Mouse (Mus musculus) layer of hippocampus, postnatal 14 days (tissue): Measurements from ENCODE around the gene Sfswap. TPM values are rescaled to one million over a fixed set of nuclear protein-coding genes. Genes with fewer than 3 reads are reported as not detected.
"Not testable (repeated sequence)": the region's sequence is repeated elsewhere in the genome, so short reads cannot be mapped to it uniquely, and the experiment has no call there.

Experiments used
- DNase-seq, 2 experiments: peaks; one replicate each; pipeline ENCODE4 v3.0.0; 2021 to 2022; ENCODE audit warnings: low spot score in 2 of 2, mixed read lengths in 1 of 2
- long read RNA-seq, 2 experiments: library from polyadenylated mRNA; stranded (forward); transcript quantifications; one replicate each; pipeline ENCODE4 v2.0.0; 2021
- total RNA-seq, 2 experiments: library from RNA; stranded (reverse); gene quantifications; 2 replicates each; pipeline ENCODE4 v1.2.3; 2021

Gene Sfswap
- 100 to 1,000 TPM; 118 to 125 TPM for total RNA-seq
- long read RNA-seq, experiment 1, transcript Sfswap-201 (18 exons, 3,313 nt), result major isoform, 9 of 34 reads
- long read RNA-seq, experiment 1, partial matches to known transcripts, result 16 of 34 reads
- long read RNA-seq, experiment 1, other reads (novel, unspliced or antisense), result 5 of 34 reads
- long read RNA-seq, experiment 2, transcript Sfswap-201 (18 exons, 3,313 nt), result major isoform, 6 of 37 reads
- long read RNA-seq, experiment 2, partial matches to known transcripts, result 14 of 37 reads
- long read RNA-seq, experiment 2, other reads (novel, unspliced or antisense), result 8 of 37 reads

- DNase-seq, result peak; percentile 90 to 92
These were observed at the start of gene Sfswap for GRCm38 (mm10) chr5:129500722-129501634. Sfswap (plus strand) TSS chr5:129501221.

- no peak for DNase-seq
These were observed 48.5 kb upstream of the Sfswap start for GRCm38 (mm10) chr5:129452561-129452960.

DNA sequence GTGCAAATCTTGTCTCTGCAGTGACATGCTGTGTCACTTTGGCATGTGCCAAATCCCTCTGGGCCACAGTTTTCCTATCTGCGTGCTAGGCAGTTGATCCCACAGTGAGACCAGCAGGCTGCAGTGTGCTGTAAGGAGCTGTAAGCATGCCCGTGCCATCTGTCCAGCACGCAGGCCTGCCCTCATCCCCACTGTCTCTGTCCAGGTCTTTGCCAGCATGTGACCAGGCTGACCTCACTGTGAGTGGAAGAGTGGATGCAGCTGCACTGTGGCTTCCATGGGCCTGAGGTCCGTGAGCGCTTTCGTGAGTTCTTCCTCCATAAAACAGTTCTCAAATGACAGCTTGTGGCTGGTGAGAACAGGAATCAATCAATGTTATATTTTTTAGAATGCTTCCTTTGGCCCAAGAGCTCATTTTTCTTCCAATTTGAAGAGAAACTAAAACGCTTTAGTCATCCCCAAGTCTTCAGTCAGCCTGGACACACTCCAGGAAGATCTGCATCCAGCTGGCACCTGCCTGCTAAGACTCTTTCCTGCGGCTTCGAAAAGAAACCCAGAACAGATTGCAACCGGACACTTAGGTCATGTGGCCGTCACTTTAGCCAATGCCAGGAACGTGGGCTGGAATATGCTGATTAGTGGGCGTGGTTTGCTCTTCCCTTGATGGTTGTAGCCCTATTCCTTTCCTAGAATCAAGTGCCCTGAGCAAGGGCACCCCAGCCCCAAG is 46.1 kb upstream of the Sfswap start:
- DNase-seq, result peak; percentile 47 to 74

DNA sequence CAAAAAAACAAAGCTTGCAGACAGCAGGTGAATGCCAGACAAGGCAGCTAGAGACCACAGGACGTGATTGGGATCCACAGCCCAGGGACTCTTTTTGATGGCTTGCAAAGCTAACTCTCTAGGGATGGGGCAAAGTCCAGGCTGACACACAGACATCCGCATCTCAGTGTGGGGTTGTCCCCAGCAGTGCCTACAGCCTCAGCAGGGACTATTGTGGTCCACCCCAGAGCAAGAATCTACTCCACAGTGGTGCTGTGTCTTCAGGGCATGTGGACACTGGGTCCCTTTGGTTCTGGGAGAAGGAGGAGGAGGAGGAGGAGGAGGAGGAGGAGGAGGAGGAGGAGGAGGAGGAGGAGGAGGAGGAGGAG is 45.5 kb upstream of the Sfswap start:
- DNase-seq, result no peak

DNA sequence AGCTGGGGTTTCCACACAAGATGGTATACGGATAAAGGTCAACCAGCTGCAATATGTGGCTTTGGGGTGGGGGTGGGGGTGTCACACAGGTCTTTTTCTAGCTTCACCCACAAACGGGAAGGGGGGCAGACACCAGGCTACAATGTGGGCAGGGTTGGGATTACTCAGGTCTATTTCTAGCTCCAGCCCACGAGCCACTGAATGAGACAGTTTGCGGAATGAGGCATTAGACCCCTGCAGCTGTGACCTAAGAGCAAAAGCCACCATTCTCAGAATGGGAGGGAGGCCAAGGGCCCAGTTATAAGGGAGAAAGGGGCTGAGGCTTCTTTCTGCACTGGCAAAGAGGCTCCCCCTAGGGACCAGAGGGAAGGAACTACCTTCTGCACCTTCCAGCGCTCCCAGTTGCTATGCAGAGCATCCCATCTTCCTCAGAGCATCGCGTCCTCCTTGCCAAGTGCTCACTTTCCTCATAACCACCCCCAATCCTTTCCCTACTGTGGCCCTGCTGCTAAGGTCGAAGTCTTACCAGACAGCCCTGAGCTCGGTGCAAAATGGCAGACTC is 44.4 kb upstream of the Sfswap start:
- DNase-seq, result no peak

GRCm38 (mm10) chr5:129458109-129458508 is 42.9 kb upstream of the Sfswap start:
- DNase-seq, result no peak

- DNase-seq, result no peak
These were observed 42.5 kb upstream of the Sfswap start for GRCm38 (mm10) chr5:129458541-129458940.

DNA sequence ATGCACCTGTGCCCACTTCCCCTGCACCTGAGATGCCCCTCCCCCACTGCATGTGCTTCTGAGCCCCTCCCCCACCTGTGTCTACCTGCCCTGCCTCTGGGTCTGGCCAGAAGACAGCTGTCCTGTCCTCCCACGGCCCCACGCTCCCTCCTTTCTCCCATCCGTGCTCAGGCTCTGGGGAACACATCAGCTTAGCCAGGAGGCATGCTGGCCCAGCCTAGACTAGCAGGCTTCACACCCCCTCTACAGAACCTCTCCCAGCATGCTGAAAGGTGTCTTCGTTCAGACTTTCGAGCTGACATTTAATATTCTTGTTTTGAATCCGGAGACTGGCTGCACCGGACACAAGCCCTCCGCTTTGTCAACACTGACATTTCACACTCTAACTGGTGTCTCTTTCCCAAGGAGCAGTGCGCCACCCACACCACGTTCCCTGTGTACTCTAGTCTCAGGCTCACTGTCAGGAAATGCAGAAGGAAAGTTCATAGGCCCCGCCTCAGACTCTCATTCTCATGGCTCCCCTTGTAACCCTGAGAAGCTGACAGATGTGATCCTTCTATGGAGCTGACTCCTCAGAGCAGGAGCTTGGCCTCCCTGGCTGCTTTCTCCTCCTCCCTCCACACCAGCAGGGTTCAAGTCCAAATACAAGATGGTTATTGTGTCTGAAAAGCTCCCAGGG is 40.1 kb upstream of the Sfswap start:
- DNase-seq, result no peak

DNA sequence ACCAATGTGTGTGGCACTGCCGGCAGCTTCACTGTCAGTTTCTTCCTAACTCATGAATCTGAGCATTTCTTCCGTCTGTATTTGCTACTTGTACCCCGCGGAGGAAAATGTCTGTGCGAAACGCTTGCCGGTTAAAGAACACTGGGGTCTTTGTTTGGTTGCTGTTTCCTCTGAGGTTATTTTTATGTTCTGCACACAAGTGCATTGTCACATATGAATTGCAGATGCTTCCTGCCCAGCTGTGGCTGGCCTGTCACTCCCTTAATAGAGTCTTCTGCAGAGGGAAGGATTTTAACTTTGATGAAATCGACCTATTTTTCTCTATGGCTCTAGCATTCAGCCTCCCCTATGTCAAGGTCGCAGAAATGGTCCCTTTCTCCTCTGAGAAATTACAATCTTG is 37.4 kb upstream of the Sfswap start:
- DNase-seq, result not testable (repeated sequence)

DNA sequence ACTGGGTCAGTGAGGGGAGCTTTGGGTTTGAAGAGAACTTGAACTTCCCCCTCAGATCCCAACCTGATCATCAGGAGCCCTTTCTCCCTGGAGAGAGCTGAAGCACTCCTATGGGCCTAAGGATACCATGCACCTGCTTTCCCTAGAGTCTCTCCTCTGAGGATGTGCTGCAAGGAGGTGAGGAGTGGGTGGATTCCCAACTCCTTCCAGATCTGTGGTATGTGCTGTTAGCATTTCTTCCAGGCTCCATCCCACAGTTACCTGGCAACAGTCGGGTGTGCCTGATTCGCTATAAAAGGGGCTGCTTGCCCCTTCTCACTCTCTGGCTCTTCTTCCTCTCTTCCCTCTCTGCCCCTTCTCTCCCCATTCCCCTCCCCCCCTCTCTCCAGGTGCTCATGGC is 35.2 kb upstream of the Sfswap start:
- no peak for DNase-seq

DNA sequence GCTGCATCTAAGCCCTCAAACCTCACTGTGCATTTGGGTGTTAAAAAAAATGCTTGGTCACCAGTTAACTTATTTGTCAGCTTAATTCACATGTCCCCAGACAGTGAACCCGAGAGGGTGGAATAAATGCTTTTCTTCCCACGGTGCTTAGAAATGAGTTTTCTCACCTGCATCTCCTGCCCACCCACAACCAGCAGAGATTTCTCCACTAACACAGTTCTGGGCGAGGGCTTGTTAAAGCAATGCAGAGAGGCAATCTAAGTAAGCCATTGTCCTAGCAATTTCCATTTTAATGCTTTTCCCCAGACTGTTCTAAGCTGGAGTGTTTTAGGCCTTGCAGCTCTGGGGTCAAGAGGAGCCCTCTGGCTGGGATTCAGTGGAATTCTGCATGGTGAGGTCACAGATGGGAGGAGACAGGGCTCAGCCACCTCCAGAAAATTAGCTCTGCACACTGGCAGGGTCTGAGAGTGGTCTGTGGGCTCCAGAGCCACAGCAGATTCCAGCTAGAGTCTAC is 25.4 kb upstream of the Sfswap start:
- no peak for DNase-seq

GRCm38 (mm10) chr5:129489879-129490278 is 11.1 kb upstream of the Sfswap start:
- no peak for DNase-seq

GRCm38 (mm10) chr5:129501671-129502070 is 650 bp downstream of the Sfswap start:
- no peak for DNase-seq

DNA sequence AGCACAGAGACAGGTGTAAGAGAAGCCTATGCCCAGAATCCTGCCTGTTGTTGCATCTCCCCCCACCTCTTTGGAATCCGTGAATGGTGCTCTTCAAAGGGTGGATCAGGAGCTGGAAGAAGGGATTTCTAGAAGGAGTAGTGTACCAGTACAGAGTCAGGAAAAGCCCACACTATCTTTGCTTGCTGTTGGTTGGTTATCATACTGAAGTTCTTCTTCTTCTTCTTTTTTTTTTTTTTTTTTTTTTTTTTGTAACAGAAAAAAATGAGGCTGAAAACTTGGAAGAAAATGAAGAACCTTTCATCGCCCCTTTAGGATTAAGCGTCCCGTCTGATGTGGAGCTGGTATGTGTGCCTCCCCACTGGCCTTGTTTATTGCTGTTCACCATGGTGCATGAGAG is 5.9 kb downstream of the Sfswap start:
- no peak for DNase-seq

- DNase-seq, result no peak
These were observed 17.2 kb downstream of the Sfswap start for GRCm38 (mm10) chr5:129518180-129518579.

GRCm38 (mm10) chr5:129518786-129519185 is 17.8 kb downstream of the Sfswap start:
- no peak for DNase-seq

DNA sequence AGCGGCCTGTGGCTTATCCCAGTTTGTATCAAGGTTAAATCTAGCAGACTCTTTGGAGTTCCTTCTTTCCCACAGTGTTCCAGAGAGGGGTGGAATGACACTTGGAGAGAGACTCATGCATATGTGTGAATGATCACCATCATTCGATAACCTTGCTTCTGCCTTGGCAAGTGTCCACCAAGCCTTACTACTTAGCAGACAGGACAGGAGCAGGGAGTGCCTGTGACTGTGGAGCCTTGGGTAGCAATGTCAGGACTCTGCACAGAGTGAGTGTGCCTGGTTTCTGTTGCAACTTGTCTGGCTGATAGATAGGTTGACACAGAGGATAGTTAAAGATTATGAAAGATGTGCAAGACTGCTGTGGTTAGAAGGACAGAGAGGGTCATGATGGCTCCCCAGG is 18.6 kb downstream of the Sfswap start:
- no peak for DNase-seq

DNA sequence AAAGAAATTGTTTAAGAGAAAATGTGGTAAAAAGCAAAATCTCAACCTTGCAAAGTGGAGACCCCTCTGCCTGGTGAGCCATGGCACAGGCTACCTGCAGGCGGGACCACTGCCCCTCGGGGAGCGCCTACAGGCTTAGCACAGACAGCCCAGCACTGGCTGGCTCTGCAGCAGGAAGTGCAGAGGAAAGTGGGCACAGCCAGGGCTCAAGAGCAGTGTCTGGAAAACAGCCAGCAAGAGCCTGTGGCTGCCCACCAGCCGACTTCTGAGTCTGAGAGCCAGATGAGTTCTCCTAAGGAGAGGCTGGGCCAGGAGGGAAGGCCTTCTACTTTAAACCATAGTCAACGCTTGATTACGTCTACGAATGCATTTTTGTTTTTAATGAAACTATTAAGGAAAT is 20.5 kb downstream of the Sfswap start:
- peak in 1 of 2 experiments; percentile 44 for DNase-seq

- DNase-seq, result no peak
These were observed 20.9 kb downstream of the Sfswap start for GRCm38 (mm10) chr5:129521913-129522312.

GRCm38 (mm10) chr5:129523166-129523565 is 22.1 kb downstream of the Sfswap start:
- no peak for DNase-seq

GRCm38 (mm10) chr5:129524751-129525150 is 23.7 kb downstream of the Sfswap start:
- DNase-seq, result no peak
